Mouse (Mus musculus) lung, adult 18-20 months (tissue): Measurements from ENCODE around the gene Hs3st3b1.

Experiments used
- DNase-seq, 2 experiments: peaks; one replicate each; pipeline ENCODE4 v3.0.0; 2022; ENCODE audit warnings: mixed read lengths in 2 of 2

The Hs3st3b1 gene

DNA sequence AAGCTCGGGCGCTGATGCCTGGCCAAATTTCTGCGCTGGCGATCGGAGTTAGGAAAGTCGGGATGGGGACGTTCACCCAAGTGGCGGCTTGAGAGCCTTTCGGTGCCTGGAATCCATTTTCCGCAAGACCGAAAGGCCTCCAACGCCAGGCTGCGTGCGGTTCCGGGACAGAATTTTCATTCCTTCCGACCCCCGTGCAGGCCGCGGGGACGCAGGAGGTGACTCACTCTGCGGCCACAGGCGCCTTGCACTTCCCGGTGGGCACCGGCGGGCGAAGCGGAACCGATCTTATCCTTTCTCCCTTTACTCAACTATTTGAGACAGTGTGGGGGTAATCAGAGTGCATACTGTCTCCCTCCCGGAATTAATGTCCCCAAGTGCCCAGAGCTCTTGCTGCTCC is 1.3 kb upstream of the Hs3st3b1 start:
- no peak for DNase-seq

DNA sequence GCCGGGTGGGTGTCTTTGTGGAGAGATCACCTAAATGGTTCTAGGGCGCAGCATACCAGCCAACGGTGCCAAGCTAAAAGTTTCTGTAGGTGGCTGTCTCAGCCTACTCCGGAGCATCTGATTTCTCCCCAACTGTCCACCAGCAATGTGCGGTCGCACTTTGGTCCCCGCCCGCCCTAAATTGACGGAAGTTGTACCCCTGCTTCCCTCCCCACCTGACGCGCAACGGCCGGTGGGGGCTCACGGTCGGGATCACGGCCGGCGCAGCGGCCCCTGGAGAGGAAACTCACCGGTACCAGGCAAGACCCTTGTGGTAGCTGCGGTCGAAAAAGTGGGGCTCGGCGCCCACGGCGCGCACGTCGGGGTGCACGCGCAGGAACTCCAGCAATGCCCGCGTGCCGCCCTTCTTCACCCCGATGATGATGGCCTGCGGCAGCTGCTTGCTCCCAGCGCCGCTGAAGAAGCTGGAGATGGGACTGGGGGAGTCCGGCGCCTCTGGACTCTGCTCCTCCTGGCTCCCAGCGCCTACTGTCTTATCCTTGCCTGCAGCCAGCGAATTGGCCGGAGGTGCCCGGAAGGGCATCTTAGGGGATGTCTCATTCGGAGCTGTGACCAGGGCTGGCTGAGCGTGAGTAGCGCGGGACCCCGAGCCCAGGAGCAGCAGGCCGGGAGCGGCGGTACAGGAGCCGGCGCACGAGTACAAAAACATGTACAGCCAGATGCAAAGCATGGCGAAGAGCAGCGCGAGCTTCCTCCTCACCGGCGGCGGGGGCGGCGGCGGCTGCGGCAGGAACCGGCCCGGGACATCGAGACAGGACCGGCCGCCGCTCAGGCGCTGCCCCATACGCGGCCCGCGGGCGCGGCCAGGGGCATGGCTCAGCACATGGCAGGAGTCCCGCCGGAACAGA is 792 bp downstream of the Hs3st3b1 start:
- peak in 1 of 2 experiments; percentile 40 for DNase-seq

GRCm38 (mm10) chr11:63920531-63920930 is 1.6 kb downstream of the Hs3st3b1 start:
- DNase-seq, result peak; percentile 73 to 78

DNA sequence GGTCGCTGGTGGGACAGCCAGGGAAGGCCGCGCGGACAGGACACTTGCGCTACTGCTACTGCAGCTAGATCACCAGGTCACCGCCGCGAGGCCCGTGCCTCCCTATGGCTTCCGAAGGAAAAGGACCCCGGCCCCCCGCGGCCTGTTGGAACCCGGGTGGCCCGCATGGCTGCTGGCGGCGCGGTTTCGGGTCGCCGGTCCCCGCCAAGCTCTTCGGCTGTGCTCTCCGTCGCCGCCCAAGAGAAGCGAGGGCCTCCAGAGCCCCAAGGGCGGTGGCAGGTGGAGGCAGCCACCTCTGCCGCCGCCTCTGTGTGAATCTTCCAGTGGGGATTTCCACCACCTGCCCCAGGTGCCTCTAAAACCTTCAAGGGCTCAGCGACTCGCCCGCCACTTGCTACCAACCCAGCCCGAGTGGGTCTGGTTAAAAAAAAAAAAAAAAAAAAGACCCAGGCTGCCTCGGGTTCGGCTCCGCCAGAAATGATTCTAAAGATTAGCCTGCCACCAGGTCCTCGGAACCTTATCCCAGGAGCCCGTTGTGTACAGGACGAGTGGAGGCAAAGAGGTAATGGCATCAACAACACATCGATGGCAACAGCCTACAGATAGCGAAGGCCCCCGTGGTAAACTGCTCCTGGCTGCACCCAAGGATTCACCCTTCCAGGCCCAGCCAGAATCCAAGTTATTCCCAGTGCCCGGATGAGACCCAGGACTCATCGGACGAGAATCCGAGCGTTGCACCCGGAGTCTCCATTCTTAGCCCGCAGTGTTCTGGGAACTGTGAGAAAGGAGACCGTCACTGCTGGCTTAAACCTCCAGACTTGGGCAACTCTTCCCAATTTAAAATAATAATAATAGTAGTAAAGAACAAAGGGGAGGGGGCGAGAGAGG is 2.6 kb downstream of the Hs3st3b1 start:
- DNase-seq, result no peak

- peak in 1 of 2 experiments; percentile 39 for DNase-seq
Observed at GRCm38 (mm10) chr11:63918321-63919105, 3.6 kb downstream of the Hs3st3b1 start.

DNA sequence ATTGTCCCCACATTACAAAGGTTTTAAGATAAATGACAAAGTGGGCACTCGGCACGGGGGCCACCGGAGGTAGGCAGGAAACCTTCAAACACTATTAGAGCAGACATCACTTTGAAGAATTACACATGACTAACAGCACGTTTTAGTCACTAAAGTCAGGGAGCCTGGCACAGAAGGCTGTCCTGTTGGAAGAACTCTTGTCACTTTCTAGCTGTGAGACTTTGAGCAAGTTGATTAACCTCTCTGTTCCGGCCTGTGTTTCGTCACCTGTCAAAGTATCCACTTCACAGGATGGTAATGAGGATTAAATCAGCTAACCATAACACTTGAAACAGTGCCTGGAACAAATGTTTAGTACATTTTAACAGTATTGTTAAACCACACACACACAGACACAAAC is 4.5 kb downstream of the Hs3st3b1 start:
- DNase-seq, result no peak

GRCm38 (mm10) chr11:63914388-63914787 is 7.7 kb downstream of the Hs3st3b1 start:
- peak; percentile 89 to 90 for DNase-seq

- no peak for DNase-seq
Observed at GRCm38 (mm10) chr11:63913936-63914335, 8.2 kb downstream of the Hs3st3b1 start.

DNA sequence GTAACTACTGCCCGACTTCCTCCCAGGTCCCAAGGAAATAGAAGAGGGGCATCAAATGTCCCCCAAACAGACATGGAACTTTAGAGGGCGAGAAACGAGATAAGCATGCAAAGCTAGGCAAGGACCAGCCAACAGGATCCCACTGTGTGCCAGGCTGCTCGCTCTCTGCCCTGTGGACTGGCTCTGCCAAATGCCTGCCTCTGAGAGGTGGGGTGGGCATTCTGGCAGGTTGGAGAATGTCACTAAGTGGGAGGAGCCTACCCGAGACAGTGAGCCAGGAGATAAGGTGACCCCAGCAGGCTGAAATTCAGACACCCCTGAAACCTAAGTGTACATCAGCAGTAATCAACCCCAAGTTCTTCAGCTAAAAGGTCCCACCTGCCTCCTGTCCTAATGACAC is 11.1 kb downstream of the Hs3st3b1 start:
- DNase-seq, result no peak

GRCm38 (mm10) chr11:63909961-63910360 is 12.1 kb downstream of the Hs3st3b1 start:
- no peak for DNase-seq

DNA sequence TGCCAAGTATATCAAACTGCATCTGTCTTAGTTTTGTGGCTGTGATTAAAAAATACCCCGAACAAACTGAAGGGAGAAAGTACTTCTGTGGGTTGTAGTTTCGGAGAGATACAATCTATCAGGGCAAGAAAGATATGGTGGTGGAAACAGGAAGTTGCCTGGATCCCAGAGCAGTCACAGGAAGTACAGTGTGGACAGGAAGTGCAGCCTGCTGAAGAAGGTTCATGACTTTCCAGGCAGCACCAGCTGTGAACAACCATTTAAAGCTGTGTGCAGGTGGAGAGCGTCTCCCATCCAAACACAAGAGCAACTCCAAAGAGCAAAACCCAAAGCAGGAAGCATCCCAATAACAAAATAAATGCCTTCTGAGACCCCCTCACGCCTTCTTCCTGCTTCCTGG is 13.6 kb downstream of the Hs3st3b1 start:
- no peak for DNase-seq

DNA sequence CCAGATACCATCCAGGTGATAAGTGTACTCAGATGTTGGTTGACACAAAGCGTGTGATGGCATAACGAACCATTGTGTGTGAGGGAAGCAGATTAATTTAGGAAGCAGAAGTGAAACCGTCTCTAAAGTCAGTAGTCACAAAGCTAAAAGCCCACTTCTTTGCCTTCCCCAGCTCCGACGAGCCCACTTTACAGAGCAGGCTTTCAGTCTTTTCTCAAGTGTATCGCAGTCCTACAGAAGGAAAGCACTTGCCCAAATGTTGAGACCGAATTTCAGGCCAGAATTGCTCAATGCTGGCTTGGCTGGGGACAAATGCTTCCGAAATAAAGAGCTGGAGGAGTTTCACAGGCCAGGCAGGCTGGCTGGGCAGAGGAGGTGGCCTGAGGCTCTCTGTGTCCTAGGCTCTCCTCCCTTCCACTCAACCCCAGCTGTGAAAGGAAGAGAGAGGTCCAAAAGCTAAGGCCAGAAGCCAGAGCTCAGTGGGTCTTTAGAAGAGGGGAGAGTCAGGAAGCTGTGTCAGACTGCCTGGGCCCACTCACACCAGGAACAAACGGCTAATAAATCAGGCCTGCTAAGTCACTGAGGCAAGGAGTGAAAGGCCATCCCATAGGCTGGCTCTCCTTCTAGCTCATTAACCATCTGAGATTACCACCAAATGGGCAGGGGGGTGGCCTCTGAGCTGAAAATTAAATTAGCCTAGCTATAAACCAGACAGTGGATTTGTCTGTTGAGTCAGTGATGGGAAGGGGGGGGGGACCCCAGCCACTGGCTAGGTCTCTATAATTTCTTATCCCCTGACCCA is 15.3 kb downstream of the Hs3st3b1 start:
- peak; percentile 62 to 74 for DNase-seq

GRCm38 (mm10) chr11:63904787-63905186 is 17.3 kb downstream of the Hs3st3b1 start:
- peak in 1 of 2 experiments; percentile 43 for DNase-seq

DNA sequence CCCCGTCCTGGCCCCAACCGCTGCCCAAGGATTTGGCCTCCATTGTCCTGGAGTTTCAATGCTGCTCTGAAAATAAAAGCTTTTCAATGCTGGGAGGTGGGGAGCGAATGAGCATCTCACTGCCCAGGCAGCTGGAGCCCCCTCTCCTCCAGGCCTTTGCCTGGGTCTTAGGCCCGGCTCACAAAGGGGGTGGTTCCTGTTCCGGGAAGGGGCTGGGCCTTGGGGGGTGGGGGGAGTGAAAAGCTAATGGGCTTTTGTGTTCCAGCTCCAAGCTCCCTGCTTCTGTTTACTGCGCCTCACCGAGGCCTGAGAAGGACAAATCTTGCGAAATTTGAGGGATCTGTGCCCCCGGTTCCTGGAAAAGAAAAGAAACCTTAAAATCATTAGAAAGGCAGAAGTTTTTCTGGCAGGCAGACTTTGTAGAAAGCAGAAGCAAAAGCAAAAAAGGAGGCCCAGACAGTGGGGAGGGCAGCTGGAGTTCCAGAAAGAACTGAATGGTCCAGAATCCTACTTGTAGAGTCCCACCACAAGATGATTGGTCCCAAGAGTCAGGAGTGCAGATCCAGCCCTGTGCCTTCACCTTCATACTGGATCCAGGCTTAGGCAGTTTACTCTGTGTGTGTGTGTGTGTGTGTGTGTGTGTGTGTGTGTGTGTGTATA is 23.5 kb downstream of the Hs3st3b1 start:
- DNase-seq, result no peak

DNA sequence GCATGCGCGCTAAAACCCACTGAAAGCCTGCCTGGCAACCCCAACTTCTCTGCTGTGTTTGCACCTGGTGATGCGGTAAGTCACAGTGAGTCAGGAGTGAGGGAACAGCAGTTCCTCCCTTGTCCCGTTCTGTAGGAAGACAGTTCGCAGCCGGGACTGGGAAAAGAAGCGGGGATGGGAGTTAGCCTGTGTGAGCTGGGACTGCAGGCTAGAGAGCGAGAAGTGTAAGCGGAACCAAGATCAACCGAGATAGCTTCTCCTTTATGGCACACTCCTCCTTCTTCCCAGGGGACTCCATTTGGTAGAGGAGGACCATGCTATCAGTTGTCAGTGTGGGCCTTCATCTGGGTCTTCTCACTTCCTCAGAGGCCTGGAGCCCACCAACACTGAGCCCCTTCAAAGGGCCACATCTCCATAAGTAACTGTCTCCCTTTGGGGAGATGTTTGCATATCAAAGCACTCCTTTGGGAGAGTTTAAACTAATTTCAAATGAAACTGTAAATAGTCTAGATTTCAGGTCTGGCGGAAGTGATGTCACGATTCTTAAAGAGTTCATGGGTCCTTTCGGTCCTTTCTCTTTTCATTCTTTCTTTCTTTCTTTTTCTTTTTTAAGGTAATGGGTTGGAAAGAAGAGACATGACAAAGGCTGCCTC is 24.1 kb downstream of the Hs3st3b1 start:
- no peak for DNase-seq

- peak in 1 of 2 experiments; percentile 47 for DNase-seq
Observed at GRCm38 (mm10) chr11:63897011-63897410, 25.1 kb downstream of the Hs3st3b1 start.

DNA sequence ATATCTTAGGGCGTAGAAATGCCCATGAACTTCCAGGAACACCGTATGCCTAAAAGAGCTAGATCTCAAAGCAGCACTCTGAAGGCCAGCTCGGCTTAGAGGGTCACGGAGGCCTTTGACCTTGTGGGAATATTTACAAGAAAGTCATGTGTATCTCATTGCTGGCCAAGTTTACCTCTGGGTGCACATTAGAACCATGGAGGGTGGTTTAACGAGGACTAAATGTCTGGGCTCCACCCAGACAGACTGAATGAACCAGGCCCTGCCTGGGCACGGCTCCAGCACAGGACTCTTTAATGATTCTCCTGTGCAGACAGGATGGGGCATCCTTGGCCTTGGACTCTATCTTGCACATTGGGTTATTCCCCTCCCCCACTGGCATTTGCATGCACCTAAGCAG is 27.9 kb downstream of the Hs3st3b1 start:
- no peak for DNase-seq

GRCm38 (mm10) chr11:63893557-63893956 is 28.5 kb downstream of the Hs3st3b1 start:
- DNase-seq, result no peak

DNA sequence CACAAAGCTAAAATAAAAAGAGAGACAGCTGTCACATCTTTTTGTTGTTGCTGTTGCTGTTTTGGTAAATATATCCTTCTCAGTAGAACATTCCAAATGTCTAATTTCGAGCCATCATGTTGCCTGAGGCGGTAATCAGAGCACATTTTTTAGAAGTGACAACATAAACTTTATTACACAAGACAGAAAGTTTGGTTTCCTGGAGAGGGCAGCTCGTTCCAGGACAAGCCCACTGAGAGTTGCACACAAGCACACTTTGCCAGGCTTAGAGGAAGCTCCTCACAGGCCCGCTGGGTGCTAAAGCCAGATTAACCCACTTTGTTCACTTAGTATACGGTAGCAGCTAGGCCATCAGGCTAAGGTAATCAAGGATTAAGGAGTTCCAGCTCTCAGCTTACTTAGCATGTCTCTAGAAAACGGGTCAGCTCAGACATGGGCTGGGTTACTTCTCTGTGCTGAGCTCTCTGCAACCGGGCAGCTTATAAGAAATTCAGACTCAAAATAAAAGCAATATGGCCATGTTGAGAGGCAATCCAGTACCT is 30.5 kb downstream of the Hs3st3b1 start:
- peak in 1 of 2 experiments; percentile 38 for DNase-seq

DNA sequence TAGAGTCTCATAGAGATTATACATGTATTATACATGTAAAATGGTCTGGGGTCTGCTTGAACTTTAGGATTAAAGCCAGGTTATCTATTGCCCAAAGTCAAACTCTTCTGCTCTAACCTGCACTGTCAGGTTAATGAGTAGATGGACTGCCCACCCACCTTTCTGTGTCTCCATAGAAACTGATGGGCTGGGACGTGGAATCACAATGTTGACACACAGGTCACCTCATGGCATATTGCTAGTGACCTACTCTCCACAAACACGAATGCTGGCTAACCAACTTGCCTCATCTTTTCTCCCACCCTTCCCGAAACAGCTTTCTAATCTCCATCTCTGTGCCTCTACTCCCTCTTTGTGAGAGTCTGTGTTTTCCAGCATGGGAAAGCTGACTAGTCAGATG is 38.7 kb downstream of the Hs3st3b1 start:
- DNase-seq, result no peak
